Mouse (Mus musculus): Measurements from ENCODE around the gene Phactr1.

- TF ChIP-seq POLR2A (IDR thresholded peaks at IDR 0.05; ENCODE audit: borderline replicate concordance, control insufficient read depth, low read depth, low read length) (no peak), CTCF (IDR thresholded peaks at IDR 0.05; ENCODE audit: control insufficient read depth, insufficient read depth, low read length) (no peak)
These were observed 338.4 kb downstream of the Phactr1 start for GRCm38 (mm10) chr13:43018863-43019262.

Data from bone marrow, adult 2 months (tissue).